Mouse (Mus musculus): Measurements from ENCODE around the gene Cbr4. TPM values are rescaled to one million over a fixed set of nuclear protein-coding genes. Genes with fewer than 3 reads are reported as not detected.

Cbr4 gene
- total RNA-seq, 2 experiments from 2014 or later = 33.6 to 34.1 TPM

- intact Hi-C loops (cut with DNase I) = loop anchor here (5.0 kb wide), 1 partner anchor 253 kb away; no protein-coding TSS in a partner anchor
Measured at GRCm38 (mm10) chr8:61480260-61480967, 7.1 kb upstream of the Cbr4 start.

GRCm38 (mm10) chr8:61486923-61487529, 508 bp upstream of the Cbr4 start:
- DNase-seq = no peak
- intact Hi-C loops (cut with DNase I) = no loop called here

More at GRCm38 (mm10) chr8:61480260-61480967, 7.1 kb upstream of the Cbr4 start:
- no peak for DNase-seq

- intact Hi-C loops (cut with DNase I) = no loop called here
- DNase-seq = no peak
Measured at GRCm38 (mm10) chr8:61488631-61489030, 1.1 kb downstream of the Cbr4 start.

- intact Hi-C loops (cut with DNase I) = no loop called here
- DNase-seq = no peak
Measured at GRCm38 (mm10) chr8:61497110-61497509, 9.6 kb downstream of the Cbr4 start.

- no peak for DNase-seq
- intact Hi-C loops (cut with DNase I) = no loop called here
Measured at GRCm38 (mm10) chr8:61499035-61499434, 11.5 kb downstream of the Cbr4 start.

GRCm38 (mm10) chr8:61500914-61501313, 13.4 kb downstream of the Cbr4 start:
- no peak for DNase-seq

GRCm38 (mm10) chr8:61502277-61502676, 14.7 kb downstream of the Cbr4 start:
- intact Hi-C loops (cut with DNase I) = no loop called here
- DNase-seq = no peak

More at GRCm38 (mm10) chr8:61500914-61501313, 13.4 kb downstream of the Cbr4 start:
- intact Hi-C loops (cut with DNase I) = no loop called here

- intact Hi-C loops (cut with DNase I) = no loop called here
- DNase-seq = no peak
Measured at GRCm38 (mm10) chr8:61515110-61515930, 27.8 kb downstream of the Cbr4 start.

GRCm38 (mm10) chr8:61515931-61516744, 28.6 kb downstream of the Cbr4 start:
- DNase-seq = peak; percentile 60 to 69
- intact Hi-C loops (cut with DNase I) = loop anchor here (2.0 kb wide), 1 partner anchor 473 kb away; no protein-coding TSS in a partner anchor

- intact Hi-C loops (cut with DNase I) = loop anchor here (2.0 kb wide), 1 partner anchor 474 kb away; no protein-coding TSS in a partner anchor
Measured at GRCm38 (mm10) chr8:61516745-61517501, 29.4 kb downstream of the Cbr4 start.

GRCm38 (mm10) chr8:61517502-61518185, 30.1 kb downstream of the Cbr4 start:
- intact Hi-C loops (cut with DNase I) = loop anchor here (2.0 kb wide), 1 partner anchor 475 kb away; no protein-coding TSS in a partner anchor
- DNase-seq = no peak

More at GRCm38 (mm10) chr8:61516745-61517501, 29.4 kb downstream of the Cbr4 start:
- DNase-seq = no peak

GRCm38 (mm10) chr8:61522132-61522531, 34.6 kb downstream of the Cbr4 start:
- intact Hi-C loops (cut with DNase I) = no loop called here
- no peak for DNase-seq

GRCm38 (mm10) chr8:61527037-61527436, 39.5 kb downstream of the Cbr4 start:
- intact Hi-C loops (cut with DNase I) = no loop called here
- no peak for DNase-seq

- DNase-seq = no peak
- intact Hi-C loops (cut with DNase I) = no loop called here
Measured at GRCm38 (mm10) chr8:61528197-61528596, 40.7 kb downstream of the Cbr4 start.

- no peak for DNase-seq
Measured at GRCm38 (mm10) chr8:61528642-61529041, 41.1 kb downstream of the Cbr4 start.

GRCm38 (mm10) chr8:61531944-61532795, 44.6 kb downstream of the Cbr4 start:
- intact Hi-C loops (cut with DNase I) = loop anchor here (10.0 kb wide), 1 partner anchor 523 kb away; no protein-coding TSS in a partner anchor
- no peak for DNase-seq

More at GRCm38 (mm10) chr8:61528642-61529041, 41.1 kb downstream of the Cbr4 start:
- intact Hi-C loops (cut with DNase I) = no loop called here

GRCm38 (mm10) chr8:61532831-61533230, 45.3 kb downstream of the Cbr4 start:
- DNase-seq = no peak
- intact Hi-C loops (cut with DNase I) = loop anchor here (10.0 kb wide), 1 partner anchor 522 kb away; no protein-coding TSS in a partner anchor
